Mouse (Mus musculus) heart, embryonic 16.5 days (tissue): ENCODE results near the gene Olfr1310. TPM values are rescaled to one million over a fixed set of nuclear protein-coding genes. Genes with fewer than 3 reads are reported as not detected.
"Not testable (repeated sequence)": the region's sequence is repeated elsewhere in the genome, so short reads cannot be mapped to it uniquely, and the experiment has no call there.

Source experiments
- ATAC-seq: fragments of 200-750 bp; cut with Nextera tagmentation; replicated peaks from 2 replicates; pipeline ENCODE4 v1.8.0; 2017; ENCODE audit warnings: moderate number of reproducible peaks; ENCODE audit not compliant: insufficient read depth, low FRiP score; ENCODE audit errors: extremely low read depth
- H3K27ac ChIP-seq: fragments of 300-500 bp; sonication (generic); 2 replicates; pipeline ENCODE4 v1.5.1; 2014; ENCODE audit warnings: mild to moderate bottlenecking, low read length, control low read depth, moderate library complexity
- H3K27me3 ChIP-seq: fragments of 300-500 bp; sonication (generic); 2 replicates; pipeline ENCODE4 v1.6.1; 2014; ENCODE audit warnings: low read length, mixed read lengths; ENCODE audit not compliant: control insufficient read depth, insufficient read depth
- H3K36me3 ChIP-seq: fragments of 300-500 bp; sonication (generic); 2 replicates; pipeline ENCODE4 v1.6.1; 2014; ENCODE audit not compliant: control insufficient read depth, insufficient read depth
- H3K4me1 ChIP-seq: fragments of 300-500 bp; sonication (generic); 2 replicates; pipeline ENCODE4 v1.6.1; 2014; ENCODE audit warnings: low read length, mixed read lengths; ENCODE audit not compliant: control insufficient read depth, insufficient read depth
- H3K4me2 ChIP-seq: fragments of 300-500 bp; sonication (generic); 2 replicates; pipeline ENCODE4 v1.6.1; 2014; ENCODE audit warnings: low read depth, mild to moderate bottlenecking, control low read depth, low read length
- H3K4me3 ChIP-seq: fragments of 300-500 bp; sonication (generic); 2 replicates; pipeline ENCODE4 v1.5.1; 2014; ENCODE audit warnings: mild to moderate bottlenecking, control low read depth, low read length
- H3K9ac ChIP-seq: fragments of 300-500 bp; sonication (generic); 2 replicates; pipeline ENCODE4 v1.6.1; 2014; ENCODE audit warnings: low read length, control low read depth
- H3K9me3 ChIP-seq: fragments of 300-500 bp; sonication (generic); replicated peaks from 2 replicates; pipeline ENCODE4 v1.6.1; 2016; ENCODE audit warnings: low read length; ENCODE audit not compliant: control insufficient read depth
- whole genome bisulfite sequencing: fragments of 180-500 bp; shearing (Covaris S2); extraction: QIAGEN DNeasy Blood & Tissue Kit; methylation state at CpG from one replicate; pipeline ENCODE4 v1.1.7; 2014; 5-methylcytosine and 5-hydroxymethylcytosine counted together
- polyA plus RNA-seq: library from polyadenylated mRNA; unstranded; fragments of >200 nt; fragmentation: Nextera tagmentation; extraction: Ambion mirVana; gene quantifications from 2 replicates; pipeline ENCODE4 v1.2.1, GENCODE M21; 2015

The Olfr1310 gene
- not detected in 2 replicates for polyA plus RNA-seq

DNA sequence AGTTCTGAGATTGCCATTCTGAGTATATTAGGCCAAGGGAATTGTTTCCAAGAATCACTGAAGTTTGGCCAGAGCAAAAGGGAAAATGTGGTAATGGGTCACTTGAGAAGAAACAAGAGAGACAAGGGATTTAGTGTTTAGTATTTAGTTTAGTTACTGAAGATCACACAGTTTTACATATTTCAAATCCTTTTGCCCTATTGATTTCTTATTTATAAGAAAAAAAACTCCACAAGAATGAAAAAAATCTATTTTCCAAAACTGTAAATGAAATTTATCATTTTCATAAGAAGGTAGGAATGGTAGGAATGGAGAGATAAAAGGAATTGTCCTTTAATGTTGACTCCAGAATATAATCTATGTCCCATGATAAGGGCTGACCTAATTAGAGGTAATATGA is at the start of gene Olfr1310:
TSS of gene Olfr1310 (minus strand) at position 101 of the 400 bp plus-strand sequence.
- H3K4me3 ChIP-seq = no peak within 1 kb of the TSS
- no peaks in the 10 kb centered on the region for H3K4me1 ChIP-seq
- H3K27me3 ChIP-seq = no peaks in the 10 kb centered on the region
- H3K27ac ChIP-seq = no peak within 1 kb of the TSS
- no peak within 1 kb of the TSS for H3K9ac ChIP-seq
- no peaks in the 10 kb centered on the region for H3K36me3 ChIP-seq
- no peak for ATAC-seq
- H3K9me3 ChIP-seq = no peaks in the 10 kb centered on the region
- no peak within 1 kb of the TSS for H3K4me2 ChIP-seq

GRCm38 (mm10) chr2:112050138-112050537 is 37.6 kb upstream of the Olfr1310 start, which contains the start of gene Olfr1312:
TSS of gene Olfr1312 (minus strand) at chr2:112050238.
- H3K4me2 ChIP-seq = no peak within 1 kb of the TSS
- H3K9ac ChIP-seq = no peak within 1 kb of the TSS
- H3K4me3 ChIP-seq = no peak within 1 kb of the TSS
- H3K36me3 ChIP-seq = no peaks in the 10 kb centered on the region
- no peaks in the 10 kb centered on the region for H3K4me1 ChIP-seq
- no peak for ATAC-seq
- no peak within 1 kb of the TSS for H3K27ac ChIP-seq
- no peaks in the 10 kb centered on the region for H3K9me3 ChIP-seq
- H3K27me3 ChIP-seq = no peaks in the 10 kb centered on the region
- 18% methylated on average over 1 of the region's 1 CpGs for WGBS

GRCm38 (mm10) chr2:112026971-112027370 is 14.5 kb upstream of the Olfr1310 start:
- H3K36me3 ChIP-seq, H3K9me3 ChIP-seq, H3K4me2 ChIP-seq, ATAC-seq, H3K9ac ChIP-seq, H3K27me3 ChIP-seq, H3K4me3 ChIP-seq, H3K4me1 ChIP-seq, H3K27ac ChIP-seq: not testable (repeated sequence)
- WGBS = 39% methylated on average over 6 of the region's 6 CpGs

- no peak for ATAC-seq
- Histone ChIP-seq H3K36me3 (no peaks in the 10 kb centered on the region), H3K27ac (no peak within 1 kb of the TSS), H3K9ac (no peak within 1 kb of the TSS), H3K4me2 (no peak within 1 kb of the TSS), H3K9me3 (no peaks in the 10 kb centered on the region), H3K4me3 (no peak within 1 kb of the TSS), H3K4me1 (no peaks in the 10 kb centered on the region), H3K27me3 (no peaks in the 10 kb centered on the region)
- WGBS = 77% methylated on average over 2 of the region's 2 CpGs
Observed at GRCm38 (mm10) chr2:112024312-112024711, 11.8 kb upstream of the Olfr1310 start, which contains the start of gene Olfr1311. TSS of gene Olfr1311 (minus strand) at chr2:112024412.

DNA sequence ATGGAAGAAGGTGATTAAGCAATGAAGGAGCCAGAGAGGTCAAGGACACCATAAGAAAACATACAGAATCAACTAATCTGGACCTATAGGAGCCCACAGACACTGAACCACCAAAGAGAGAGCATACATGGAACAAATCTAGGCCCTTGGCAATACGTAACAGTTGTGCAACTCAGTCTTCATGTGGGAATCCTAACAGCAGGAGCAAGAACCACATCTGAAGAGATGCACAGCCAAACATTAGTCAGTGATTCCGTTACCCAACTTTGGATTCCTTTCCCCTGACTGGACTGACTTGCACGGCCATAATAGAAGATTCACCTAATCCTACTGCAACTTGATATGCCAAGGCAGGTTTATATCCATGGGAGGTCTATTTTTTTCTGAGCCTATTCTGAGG is 2.4 kb upstream of the Olfr1310 start:
- Histone ChIP-seq H3K4me1 (no peaks in the 10 kb centered on the region), H3K27me3 (no peaks in the 10 kb centered on the region), H3K4me2 (no peak overlapping the region), H3K9me3 (no peaks in the 10 kb centered on the region), H3K9ac (no peak overlapping the region), H3K36me3 (no peaks in the 10 kb centered on the region), H3K27ac (no peak overlapping the region), H3K4me3 (no peak overlapping the region)
- 75% methylated on average over 3 of the region's 3 CpGs for WGBS
- no peak for ATAC-seq

DNA sequence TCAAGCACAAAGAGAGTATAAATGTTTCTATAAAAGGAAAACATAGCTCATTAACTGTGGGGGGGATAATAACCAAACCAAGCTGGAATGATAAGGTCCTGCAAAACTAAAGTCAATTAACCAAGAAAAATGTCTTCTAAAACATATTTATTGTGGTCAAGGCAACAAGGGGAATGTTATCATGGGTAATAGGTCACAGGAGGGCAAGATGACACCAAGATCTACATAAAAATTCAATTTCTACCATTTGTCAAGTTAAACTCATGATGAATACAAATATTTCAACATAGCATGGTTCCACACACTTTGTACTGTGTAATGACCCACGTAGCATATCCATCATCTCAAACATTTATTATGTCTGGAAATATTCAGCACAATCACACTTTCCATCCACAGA is 22.3 kb downstream of the Olfr1310 start, which contains the start of gene Olfr1309:
TSS of gene Olfr1309 (minus strand) at position 101 of the 400 bp plus-strand sequence.
- ATAC-seq = no peak
- Histone ChIP-seq H3K9ac (no peak within 1 kb of the TSS), H3K27me3 (no peaks in the 10 kb centered on the region), H3K9me3 (no peaks in the 10 kb centered on the region), H3K4me1 (no peaks in the 10 kb centered on the region), H3K27ac (no peak within 1 kb of the TSS), H3K4me2 (no peak within 1 kb of the TSS), H3K4me3 (no peak within 1 kb of the TSS), H3K36me3 (no peaks in the 10 kb centered on the region)
- 49% methylated on average over 1 of the region's 1 CpGs for WGBS

DNA sequence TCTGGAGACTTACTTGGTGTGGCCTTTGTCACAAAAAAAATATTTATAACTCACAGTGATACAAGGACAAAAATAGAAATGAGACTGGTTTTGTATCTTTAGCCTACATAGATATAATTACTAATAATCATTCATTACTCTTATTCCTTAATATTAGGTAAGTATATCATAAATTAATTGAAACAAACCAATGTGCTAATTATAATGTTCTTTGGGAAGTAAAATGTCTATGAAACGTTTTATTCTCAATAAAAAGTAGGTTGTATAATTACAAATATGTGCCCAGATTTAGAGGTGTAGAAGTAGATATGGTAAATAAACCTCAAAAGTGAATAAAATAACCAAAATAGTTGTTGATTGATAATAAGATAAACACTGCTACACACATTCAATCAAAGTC is 47.7 kb downstream of the Olfr1310 start, which contains the start of gene Olfr1308:
TSS of gene Olfr1308 (minus strand) at position 101 of the 400 bp plus-strand sequence.
- Histone ChIP-seq H3K4me1 (no peaks in the 10 kb centered on the region), H3K27ac (no peak within 1 kb of the TSS), H3K4me3 (no peak within 1 kb of the TSS), H3K36me3 (no peaks in the 10 kb centered on the region), H3K9ac (no peak within 1 kb of the TSS), H3K9me3 (no peaks in the 10 kb centered on the region), H3K4me2 (no peak within 1 kb of the TSS), H3K27me3 (no peaks in the 10 kb centered on the region)
- 29% methylated on average over 1 of the region's 1 CpGs for WGBS
- no peak for ATAC-seq

Other genes with a start within 250 kb of the Olfr1310 start
- gene Olfr1302, start 235.3 kb downstream of the Olfr1310 start, polyA plus RNA-seq = not detected in 2 replicates
- not detected in 2 replicates for gene Olfr1303, start 192.4 kb downstream of the Olfr1310 start, polyA plus RNA-seq
- not detected in 2 replicates for gene Olfr1305, start 135.6 kb downstream of the Olfr1310 start, polyA plus RNA-seq
- not detected in 2 replicates for gene Olfr1306, start 96.4 kb downstream of the Olfr1310 start, polyA plus RNA-seq
- gene Olfr1307, start 63.3 kb downstream of the Olfr1310 start, polyA plus RNA-seq = not detected in 2 replicates
- gene Olfr1308, start 47.8 kb downstream of the Olfr1310 start, polyA plus RNA-seq = not detected in 2 replicates
- gene Olfr1309, start 22.4 kb downstream of the Olfr1310 start, polyA plus RNA-seq = not detected in 2 replicates
- not detected in 2 replicates for gene Olfr1311, start 11.7 kb upstream of the Olfr1310 start, polyA plus RNA-seq
- gene Olfr1312, start 37.5 kb upstream of the Olfr1310 start, polyA plus RNA-seq = not detected in 2 replicates
- not detected in 2 replicates for gene Olfr1313, start 65.1 kb upstream of the Olfr1310 start, polyA plus RNA-seq
- not detected in 2 replicates for gene Olfr1314, start 84.1 kb upstream of the Olfr1310 start, polyA plus RNA-seq
- not detected in 2 replicates for gene Olfr1315-ps1, start 102.7 kb upstream of the Olfr1310 start, polyA plus RNA-seq
- gene Olfr1316, start 122.3 kb upstream of the Olfr1310 start, polyA plus RNA-seq = not detected in 2 replicates
- not detected in 2 replicates for gene Olfr1317, start 127.6 kb upstream of the Olfr1310 start, polyA plus RNA-seq
- not detected in 2 replicates for gene Olfr1318, start 141.5 kb upstream of the Olfr1310 start, polyA plus RNA-seq
- 11.3 and 11.7 TPM in 2 replicates for gene Lpcat4, start 226.8 kb upstream of the Olfr1310 start, polyA plus RNA-seq
- gene Nutm1, start 246.6 kb upstream of the Olfr1310 start, polyA plus RNA-seq = not detected in 2 replicates
- gene Nop10, start 249.2 kb upstream of the Olfr1310 start, polyA plus RNA-seq = 164 and 169 TPM in 2 replicates